Mouse (Mus musculus) CD4-positive helper T cell, adult 2 months (primary cell): Measurements from ENCODE around the gene Gpr161.
"Not testable (repeated sequence)": the region's sequence is repeated elsewhere in the genome, so short reads cannot be mapped to it uniquely, and the experiment has no call there.

Experiments used
- DNase-seq: peaks from one replicate; pipeline ENCODE4 v3.0.0-alpha.2; 2012; ENCODE audit warnings: low read depth, missing footprints, low spot score

Gpr161 gene

GRCm38 (mm10) chr1:165308180-165308579 is 12.6 kb downstream of the Gpr161 start:
- no peak for DNase-seq

DNA sequence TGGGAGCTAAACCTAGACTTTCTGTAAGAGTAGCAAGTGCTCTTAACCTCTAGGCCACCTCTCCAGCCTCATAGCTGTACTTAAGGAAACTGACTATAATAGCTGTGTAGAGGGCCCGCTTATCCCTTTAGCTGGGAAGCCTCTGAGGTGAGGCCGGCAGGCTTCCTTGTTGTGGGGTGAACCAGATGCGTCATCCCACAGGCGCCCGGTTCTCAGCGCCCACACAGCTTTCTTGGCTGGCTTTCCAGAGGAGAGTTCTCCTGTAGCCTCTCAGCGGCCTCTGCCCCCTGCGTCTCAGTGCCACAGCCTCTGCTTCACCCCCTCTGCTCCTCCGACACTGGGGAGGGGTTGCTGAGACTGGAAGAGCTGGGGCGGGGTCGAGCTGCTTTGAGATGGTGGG is 20.8 kb downstream of the Gpr161 start:
- no peak for DNase-seq

GRCm38 (mm10) chr1:165320141-165320934 is 24.7 kb downstream of the Gpr161 start:
- DNase-seq: peak; percentile 6

GRCm38 (mm10) chr1:165321393-165321861 is 25.8 kb downstream of the Gpr161 start:
- no peak for DNase-seq

GRCm38 (mm10) chr1:165321891-165322290 is 26.3 kb downstream of the Gpr161 start:
- no peak for DNase-seq

GRCm38 (mm10) chr1:165322934-165323333 is 27.3 kb downstream of the Gpr161 start:
- no peak for DNase-seq

- no peak for DNase-seq
Measured at GRCm38 (mm10) chr1:165327370-165327769, 31.8 kb downstream of the Gpr161 start.

GRCm38 (mm10) chr1:165327831-165328230 is 32.2 kb downstream of the Gpr161 start:
- DNase-seq: no peak

DNA sequence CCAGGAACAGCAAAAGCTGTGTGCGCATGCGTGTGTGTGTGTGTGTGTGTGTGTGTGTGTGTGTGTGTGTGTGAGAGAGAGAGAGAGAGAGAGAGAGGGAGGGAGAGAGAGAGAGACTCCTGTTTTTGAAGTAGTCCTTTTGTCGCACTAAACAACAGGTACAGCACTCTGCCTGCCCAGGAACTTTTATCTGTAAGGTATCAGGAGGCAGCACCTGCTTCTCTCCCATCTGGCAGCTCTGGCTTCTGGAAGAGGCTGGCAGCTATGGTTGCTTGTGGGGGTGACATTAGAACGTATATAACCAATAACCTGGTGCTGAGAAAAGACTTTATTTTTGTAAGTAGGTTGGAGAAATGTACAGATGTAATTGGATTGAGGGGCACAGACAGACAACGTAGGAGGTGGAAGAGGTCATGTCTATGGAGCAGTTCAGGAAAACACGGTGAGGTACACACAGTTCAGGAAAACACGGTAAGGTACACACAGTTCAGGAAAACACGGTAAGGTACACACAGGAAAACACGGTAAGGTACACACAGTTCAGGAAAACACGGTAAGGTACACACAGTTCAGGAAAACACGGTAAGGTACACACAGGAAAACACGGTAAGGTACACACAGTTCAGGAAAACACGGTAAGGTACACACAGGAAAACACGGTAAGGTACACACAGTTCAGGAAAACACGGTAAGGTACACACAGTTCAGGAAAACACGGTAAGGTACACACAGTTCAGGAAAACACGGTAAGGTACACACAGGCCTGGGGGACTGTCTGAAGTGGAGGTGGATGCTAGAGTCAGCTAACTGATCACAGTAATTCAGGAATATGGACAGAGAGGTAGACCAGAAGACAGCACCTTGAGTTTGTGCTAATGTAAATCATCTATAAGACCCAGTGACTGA is 33.0 kb downstream of the Gpr161 start:
- not testable (repeated sequence) for DNase-seq

GRCm38 (mm10) chr1:165330859-165331258 is 35.3 kb downstream of the Gpr161 start:
- DNase-seq: no peak

DNA sequence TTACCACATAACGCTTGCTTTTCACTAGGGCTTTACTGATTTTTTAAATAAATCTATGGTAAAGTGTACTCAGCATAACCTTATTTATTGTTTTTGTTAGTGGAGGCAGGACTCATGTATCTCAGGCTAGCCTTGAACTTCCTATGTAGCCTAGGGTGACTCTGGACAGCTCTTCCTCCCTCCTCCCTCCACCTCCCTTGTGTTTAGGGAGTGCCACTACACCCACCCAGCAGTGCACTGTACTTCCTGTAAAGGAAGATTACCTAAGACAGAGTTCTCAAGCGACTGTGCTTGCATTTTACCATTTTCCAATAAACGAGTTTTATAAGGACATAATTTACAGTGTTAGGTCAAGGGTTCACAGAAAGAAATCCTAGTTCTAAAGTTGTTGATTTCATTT is 37.2 kb downstream of the Gpr161 start:
- no peak for DNase-seq

- DNase-seq: no peak
Measured at GRCm38 (mm10) chr1:165342126-165342525, 46.5 kb downstream of the Gpr161 start.

DNA sequence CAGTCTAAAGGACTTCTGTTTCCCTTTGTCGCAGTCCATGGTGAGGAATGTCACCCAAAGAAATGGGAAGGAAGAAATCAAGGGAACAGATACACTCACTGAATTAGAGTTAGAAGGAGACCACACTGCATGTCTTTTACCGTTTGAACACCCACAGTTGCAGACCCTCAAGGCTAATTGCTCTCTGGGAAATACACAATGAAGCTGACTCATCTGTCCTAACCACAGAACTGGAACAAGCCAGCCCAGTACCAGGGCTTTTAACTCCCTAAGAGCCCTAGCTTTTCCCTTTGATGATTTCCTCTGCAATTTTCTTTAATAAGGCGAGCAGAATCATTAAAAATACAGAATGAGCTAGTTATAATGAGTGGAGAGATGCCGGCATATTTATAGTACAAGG is 48.9 kb downstream of the Gpr161 start:
- DNase-seq: no peak

- no peak for DNase-seq
Measured at GRCm38 (mm10) chr1:165348627-165349026, 53.0 kb downstream of the Gpr161 start.

DNA sequence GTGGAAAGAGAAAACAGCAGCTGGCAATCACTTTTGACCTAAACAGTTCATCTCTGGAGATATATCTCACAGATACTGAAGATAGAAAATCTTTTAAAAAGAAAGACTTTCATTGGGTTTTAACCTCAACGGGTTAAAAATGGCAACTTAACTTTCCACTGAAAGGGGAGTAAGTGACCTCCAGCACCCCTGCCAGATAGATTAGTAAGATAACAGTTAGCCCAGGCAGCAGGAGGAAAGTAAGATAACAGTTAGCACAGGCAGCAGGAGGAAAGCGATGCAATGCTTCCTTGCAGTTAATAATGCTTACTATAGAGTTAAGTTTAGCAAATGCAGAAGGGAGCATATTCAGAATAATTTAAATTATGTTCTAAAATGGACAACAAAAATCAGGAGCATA is 60.8 kb downstream of the Gpr161 start:
- DNase-seq: no peak

DNA sequence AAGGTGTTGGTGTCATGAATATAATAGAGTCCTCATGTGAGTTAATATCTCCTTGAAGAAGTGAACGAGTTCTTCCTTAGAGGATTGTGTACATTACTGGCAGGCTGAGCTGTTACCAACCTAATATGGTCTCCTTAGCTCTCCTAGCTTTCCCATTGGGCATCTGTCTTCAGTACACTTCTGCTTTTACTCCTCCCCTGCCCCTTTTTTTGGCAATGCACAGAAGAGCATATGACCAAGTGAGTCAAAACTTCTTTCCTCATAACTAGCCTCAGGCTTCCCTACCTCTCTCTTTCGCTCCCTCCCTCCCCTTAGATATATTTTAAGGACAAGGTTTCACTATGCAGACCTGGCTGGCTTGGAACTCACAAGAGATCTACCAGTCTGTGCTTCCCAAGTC is 67.7 kb downstream of the Gpr161 start:
- DNase-seq: no peak

DNA sequence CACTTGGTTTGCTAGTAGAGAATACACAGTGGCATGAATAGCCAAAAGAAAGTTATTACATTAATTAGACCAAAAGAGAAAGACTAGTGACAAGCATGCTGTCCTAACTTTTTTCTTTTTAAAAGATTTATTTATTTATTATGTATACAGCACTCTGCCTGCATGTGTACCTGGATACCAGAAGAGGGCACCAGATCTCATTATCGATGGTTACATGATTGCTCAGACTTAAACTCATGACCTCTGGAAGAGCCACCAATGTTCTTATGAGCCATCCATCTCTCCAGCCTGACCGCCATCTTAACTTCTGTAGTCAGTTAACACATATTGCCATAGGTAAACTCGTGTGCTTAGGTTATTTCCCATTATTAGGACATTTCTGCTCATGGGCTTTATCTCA is 69.5 kb downstream of the Gpr161 start:
- DNase-seq: no peak

DNA sequence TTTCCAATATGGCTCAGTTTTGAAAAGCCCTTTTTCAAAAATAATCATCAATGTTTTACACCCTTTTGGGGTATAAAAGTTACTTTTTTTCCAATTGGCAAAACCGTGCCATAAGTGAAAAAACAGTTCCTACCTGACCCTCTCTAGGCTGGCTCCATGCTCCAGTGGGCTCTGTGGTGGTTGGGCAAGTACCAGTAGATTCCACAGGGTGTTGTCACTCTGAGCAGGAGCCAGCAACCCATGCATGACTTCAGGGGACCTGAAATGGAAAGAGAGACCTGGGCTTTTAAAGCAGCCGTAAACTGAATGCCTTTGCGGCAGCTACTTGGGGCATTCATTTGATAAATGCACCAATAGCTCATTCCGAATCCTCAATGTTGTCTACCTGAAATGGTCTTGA is 75.4 kb downstream of the Gpr161 start:
- no peak for DNase-seq

GRCm38 (mm10) chr1:165373839-165374238 is 78.2 kb downstream of the Gpr161 start:
- no peak for DNase-seq
